Mouse (Mus musculus) adrenal gland (tissue): ENCODE data around the gene Prkcb.

Experiments
- intact Hi-C: fragments of 180-260 bp; cut with DNase I; formaldehyde crosslinking; loops from one replicate; pipeline ENCODE4 v1.15.1; 2025

Prkcb gene

GRCm38 (mm10) chr7:122595897-122596296 lies 307.3 kb downstream of the Prkcb start:
- intact Hi-C loops: no loop called here

DNA sequence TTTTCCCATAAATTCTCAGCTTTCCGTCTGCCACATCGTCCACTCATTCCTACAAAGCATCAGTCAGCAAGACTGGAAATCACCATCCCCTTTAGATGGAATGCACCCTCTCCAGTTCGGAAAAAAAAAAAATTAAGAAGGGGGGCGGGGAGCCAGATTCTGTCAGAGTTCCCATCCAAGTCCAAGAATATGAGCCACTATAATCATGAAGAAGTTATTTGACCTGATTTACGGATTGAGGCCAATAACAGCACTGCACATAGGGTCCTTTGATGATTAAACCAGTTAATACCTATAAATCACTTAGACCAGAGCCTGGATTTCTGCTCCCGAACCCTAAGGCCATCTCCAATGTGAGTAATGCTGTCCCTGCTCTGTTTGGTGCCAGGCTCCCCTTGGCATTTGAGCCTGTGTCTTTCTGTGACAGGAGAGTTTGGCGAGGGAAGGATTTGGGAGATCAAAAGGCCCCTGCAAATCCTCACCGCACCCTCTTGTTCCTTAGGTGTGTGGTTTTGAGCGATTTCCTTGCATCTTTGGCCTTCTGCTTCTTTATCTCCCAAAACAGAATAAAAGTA lies 308.1 kb downstream of the Prkcb start:
- intact Hi-C loops: no loop called here

GRCm38 (mm10) chr7:122597313-122597712 lies 308.8 kb downstream of the Prkcb start:
- intact Hi-C loops: no loop called here

DNA sequence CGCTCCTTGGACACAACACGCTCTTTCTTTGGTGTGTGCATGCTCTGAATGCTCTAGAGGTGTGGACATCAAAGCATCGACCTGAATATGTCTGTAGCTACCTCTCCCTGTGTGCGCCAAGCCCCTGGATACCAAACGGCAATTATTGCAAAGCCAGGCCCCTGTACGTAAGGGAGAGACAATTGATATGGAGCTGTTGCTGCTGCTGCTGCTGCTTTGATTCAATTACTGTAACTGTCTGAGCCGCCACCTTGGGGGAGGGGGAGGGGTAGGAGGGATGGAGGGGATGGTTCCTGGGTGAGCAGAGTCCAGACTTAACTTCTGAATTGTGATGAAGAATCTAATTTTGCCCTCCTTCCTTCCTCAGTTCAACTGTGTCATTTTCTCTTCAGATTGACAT lies 312.3 kb downstream of the Prkcb start:
- intact Hi-C loops: no loop called here

GRCm38 (mm10) chr7:122605066-122605465 lies 316.5 kb downstream of the Prkcb start:
- intact Hi-C loops: no loop called here

DNA sequence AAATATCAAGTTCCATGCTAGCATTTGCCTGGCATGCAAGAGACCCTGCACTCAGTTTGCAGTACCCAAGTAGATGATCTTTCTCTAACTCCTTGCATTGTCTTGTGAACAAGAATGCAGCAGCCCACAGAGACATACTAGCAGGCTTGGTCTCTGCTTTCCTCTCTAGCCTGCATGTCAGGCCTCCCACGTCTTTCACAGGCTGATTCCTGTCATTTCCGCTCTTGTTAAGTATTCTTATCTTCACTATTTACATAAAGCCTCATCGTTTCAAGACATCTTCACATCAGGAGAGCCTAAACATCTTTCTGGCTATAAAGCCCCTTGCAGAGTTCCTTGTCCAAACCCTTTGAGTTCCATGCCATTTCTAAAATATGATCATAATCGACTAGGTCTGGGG lies 320.9 kb downstream of the Prkcb start:
- intact Hi-C loops: no loop called here

DNA sequence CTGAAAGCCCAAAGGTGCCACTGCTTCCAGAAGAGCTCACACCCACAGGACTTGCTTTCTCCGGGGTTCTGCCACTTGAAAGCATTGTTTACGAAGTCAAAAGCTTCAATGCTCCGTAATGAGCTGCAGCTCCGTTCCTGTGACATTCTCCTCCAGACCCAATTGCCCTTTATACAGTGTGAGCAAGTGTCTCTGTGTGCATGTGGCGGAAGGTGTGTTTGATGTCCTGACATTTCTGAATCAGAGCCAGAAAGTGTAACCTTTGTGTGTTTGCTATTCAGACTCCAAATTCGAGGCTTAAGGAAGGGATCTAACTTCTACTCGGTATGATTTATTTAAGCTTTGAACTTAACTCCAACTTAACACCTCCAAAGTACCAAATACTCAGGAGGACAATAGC lies 321.6 kb downstream of the Prkcb start:
- intact Hi-C loops: no loop called here

GRCm38 (mm10) chr7:122613876-122614275 lies 325.3 kb downstream of the Prkcb start:
- intact Hi-C loops: no loop called here

DNA sequence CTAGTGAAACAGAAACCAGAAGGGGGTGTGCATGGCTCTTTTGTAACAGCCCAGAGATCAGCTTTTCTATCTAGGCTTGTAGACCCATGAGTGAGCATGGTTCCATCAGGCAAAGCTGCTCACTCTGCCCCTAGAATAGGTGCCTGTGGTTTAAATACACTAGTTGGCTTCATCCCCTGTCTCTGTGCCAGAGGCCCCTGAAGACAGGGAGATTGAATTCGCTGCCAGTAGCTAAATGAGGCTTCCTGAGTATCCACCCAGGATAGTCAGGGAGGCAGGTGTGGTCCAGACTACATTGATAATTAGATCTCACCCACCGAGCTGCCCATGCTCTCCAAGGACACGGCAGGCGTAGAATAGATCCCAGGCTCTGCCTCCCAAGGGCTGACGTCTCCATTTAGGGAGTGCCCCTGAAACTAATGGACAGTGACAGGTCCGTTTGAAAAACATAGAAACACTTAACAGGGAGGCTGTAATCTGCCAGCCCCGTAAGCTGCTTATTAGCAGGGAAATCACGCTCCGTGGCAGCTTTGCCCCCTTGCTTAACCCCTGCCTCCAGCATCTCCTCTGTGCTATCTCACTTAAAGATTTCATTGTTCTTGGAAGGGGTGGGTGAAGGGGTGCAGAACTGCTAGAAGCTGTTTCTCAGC lies 333.7 kb downstream of the Prkcb start:
- intact Hi-C loops: no loop called here

- intact Hi-C loops: no loop called here
These were observed 335.2 kb downstream of the Prkcb start for GRCm38 (mm10) chr7:122623753-122624152.

GRCm38 (mm10) chr7:122628050-122628449 lies 339.5 kb downstream of the Prkcb start:
- intact Hi-C loops: no loop called here

DNA sequence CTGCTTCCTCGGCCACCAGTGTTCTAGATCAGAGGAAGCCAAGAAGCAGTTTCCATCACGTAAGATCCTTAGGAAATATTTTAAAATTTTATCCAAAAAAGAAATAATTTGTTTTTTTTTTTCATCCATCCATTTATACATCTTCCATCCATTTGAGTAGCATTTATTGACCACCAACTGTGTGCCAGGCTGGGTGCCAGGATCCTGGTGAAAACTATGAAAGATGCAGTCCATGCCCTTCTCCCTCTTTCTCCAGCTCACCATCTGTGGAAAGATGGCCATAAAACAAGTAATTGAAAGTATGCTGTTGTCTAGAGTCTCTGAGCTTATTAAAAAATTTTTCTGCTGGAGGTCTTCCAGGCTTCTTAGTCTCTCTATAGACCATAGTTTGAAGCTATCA lies 341.8 kb downstream of the Prkcb start:
- intact Hi-C loops: no loop called here

DNA sequence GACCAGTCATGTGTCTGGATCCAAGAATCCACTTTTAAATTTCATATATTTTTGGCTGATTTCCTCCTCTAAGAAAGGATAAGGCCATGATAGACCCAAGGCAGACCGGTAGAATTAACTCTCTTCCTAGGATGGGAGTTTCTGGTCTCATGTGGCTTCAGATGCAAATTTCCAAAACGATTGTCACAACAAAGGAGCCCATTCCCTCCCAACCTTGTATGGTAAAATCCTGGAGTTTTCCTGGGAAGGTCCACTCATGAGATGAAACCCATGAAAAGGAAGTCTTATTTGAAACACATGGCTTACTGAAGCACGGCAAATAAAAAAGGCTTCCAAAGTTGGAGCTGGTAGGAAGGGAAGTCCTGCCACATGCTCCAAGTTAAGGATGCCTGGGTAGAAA lies 342.6 kb downstream of the Prkcb start:
- intact Hi-C loops: no loop called here

DNA sequence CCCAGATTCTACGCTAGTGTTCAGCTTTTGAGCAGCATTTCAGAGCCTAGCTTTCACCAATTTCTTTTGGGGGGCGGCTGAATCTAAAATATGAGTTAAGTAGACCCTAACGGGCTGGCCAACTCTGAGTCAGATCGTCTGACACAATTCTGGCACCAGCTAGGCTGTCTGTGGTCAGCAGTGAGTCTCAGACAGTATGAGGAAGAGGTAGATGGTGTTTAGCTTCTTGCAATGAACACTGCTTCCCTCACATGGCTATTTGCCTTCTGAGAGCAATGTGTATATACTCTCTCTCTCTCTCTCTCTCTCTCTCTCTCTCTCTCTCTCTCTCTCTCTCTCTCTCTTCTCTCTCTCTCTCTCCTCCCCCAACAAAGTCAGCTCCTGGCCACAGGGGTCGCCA lies 344.4 kb downstream of the Prkcb start:
- intact Hi-C loops: no loop called here

DNA sequence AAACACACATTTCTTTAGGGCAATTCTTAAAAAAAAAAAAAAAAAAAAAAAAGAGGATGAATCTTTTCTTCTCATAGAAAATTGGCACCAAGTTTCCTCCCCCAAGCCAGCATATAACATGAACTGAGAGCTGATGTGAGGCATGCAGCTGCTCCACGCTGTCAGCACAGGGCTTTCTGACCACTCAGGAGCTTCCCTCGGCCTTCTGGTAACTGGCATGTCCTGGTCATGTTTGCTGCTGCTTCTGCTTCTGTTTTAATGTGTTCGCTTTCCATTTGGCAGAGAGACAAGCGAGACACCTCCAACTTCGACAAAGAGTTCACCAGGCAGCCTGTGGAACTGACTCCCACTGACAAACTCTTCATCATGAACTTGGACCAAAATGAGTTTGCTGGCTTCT lies 344.9 kb downstream of the Prkcb start:
- intact Hi-C loops: no loop called here

- intact Hi-C loops: no loop called here
These were observed 355.1 kb downstream of the Prkcb start for GRCm38 (mm10) chr7:122643676-122644075.

GRCm38 (mm10) chr7:122649306-122649705 lies 360.8 kb downstream of the Prkcb start:
- intact Hi-C loops: no loop called here

- intact Hi-C loops: no loop called here
These were observed 364.0 kb downstream of the Prkcb start for GRCm38 (mm10) chr7:122652523-122652922.

GRCm38 (mm10) chr7:122656671-122657070 lies 368.1 kb downstream of the Prkcb start:
- intact Hi-C loops: no loop called here

- intact Hi-C loops: no loop called here
These were observed 369.0 kb downstream of the Prkcb start for GRCm38 (mm10) chr7:122657423-122658126.

DNA sequence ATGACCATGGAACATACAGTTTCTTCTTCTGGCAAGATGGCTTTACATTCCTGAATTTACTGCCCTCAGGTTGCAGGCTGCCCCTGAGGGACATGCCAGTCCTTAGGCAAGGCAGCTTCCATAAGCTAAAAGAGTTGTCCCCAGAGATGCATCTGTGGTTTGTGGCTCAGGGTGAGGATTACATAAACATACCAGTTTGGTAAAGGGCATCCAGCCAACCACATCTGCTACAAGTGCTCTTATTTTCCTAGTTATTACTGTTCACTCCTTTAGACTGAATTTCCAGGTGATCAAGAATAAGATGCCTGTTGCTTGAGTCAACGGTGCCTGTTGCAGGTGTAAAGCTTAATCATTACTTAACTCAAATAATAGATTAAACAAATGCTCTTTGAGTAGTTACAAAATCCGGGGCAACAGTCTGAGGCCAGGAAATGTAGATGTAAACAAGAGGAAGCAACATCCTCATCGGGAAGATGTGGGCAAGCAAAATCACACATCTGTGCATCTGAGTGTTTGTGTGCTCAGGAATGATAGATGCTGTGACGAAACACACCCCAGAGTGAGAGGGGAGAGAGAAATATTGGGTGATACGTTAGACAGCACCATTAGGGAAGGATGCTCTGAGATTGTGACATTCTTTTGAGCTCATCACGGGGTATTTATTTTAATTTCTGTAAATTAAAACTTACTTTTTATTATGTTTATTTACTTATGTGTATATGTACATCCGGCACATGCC lies 376.9 kb downstream of the Prkcb start:
- intact Hi-C loops: loop anchor here (10.0 kb wide), 1 partner anchor 239 kb away; no protein-coding TSS in a partner anchor

GRCm38 (mm10) chr7:122667903-122668302 lies 379.4 kb downstream of the Prkcb start:
- intact Hi-C loops: loop anchor here (10.0 kb wide), 1 partner anchor 237 kb away; no protein-coding TSS in a partner anchor
